Mouse (Mus musculus) cerebellum, adult 2 months (tissue): ENCODE data around the gene Il10rb.

Source experiments
- CTCF ChIP-seq: fragments of 200-500 bp; IDR thresholded peaks from 2 replicates; pipeline ENCODE4 v1.5.1; 2011; ENCODE audit warnings: low read depth, mild to moderate bottlenecking, control low read depth, low read length, moderate library complexity, borderline replicate concordance; ENCODE audit not compliant: insufficient read depth
- POLR2A ChIP-seq: fragments of 200-500 bp; IDR thresholded peaks from 2 replicates; pipeline ENCODE4 v1.6.1; 2011; ENCODE audit warnings: low read length, control low read depth, borderline replicate concordance; ENCODE audit not compliant: insufficient read depth

DNA sequence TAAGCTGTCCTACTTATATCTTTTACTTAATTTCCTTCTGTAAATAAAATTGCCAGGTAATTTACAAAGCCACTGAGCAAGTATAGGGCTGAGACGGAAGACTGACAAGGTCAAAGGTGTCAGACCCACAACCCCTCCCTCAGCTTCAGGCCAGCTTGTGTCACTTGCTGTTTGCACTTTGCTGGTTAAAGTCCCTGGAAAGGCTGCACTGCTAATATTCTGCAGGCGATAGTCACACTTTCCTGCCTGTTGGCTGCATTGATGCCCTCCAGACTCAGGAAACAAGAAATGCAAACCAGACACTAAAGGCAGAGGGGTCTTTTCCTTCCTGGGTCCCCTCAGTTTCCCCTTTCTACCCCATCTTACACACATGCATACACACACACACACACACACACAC lies 44.0 kb upstream of the Il10rb start:
- TF ChIP-seq CTCF (no peak), POLR2A (no peak)
